Mouse (Mus musculus) CD4-positive helper T cell, adult 2 months (primary cell): ENCODE measurements around the gene Fndc3a.

Source experiments
- DNase-seq: peaks from one replicate; pipeline ENCODE4 v3.0.0-alpha.2; 2012; ENCODE audit warnings: low read depth, missing footprints, low spot score

Gene Fndc3a

DNA sequence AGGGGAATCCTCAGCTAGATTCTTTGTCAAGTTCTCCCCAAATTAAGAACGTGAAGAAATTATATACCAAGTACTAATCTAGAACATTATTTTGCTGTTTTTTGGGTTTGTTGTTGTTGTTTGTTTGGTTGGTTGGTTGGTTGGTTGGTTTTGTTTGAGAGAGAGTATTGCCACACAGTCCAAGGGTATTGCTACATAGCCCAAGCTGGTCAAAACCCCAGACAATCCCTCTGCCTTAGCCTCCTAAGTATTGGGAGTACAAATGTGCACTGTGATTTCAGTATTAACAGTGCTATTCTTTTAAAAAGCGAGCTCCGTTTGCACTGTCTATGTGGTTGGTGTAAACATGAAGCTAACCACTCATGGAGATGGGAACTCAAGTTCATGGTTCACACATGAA is 37.9 kb downstream of the Fndc3a start:
- no peak for DNase-seq

DNA sequence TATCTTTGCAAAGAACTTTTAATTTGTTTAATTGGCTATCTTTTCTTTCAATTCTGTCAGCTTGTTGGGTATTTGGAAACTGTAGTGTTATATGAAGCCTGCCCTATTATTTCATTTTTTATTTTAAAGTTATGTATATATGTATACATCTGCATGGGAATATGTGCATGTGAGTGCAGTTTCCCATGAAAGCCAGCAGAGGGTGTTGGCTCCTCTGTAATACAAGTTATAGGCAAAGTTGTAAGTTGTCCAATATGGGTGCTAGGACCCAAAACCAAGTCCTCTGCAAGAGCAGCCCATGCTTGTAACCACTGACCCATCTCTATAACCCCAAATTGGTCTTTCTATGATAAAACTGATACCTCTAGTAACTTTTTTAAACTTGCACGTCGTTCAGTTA is 38.8 kb downstream of the Fndc3a start:
- DNase-seq: no peak

- DNase-seq: no peak
These were observed 60.5 kb downstream of the Fndc3a start for GRCm38 (mm10) chr14:72649268-72649667.

GRCm38 (mm10) chr14:72645512-72645911 is 64.3 kb downstream of the Fndc3a start:
- no peak for DNase-seq

DNA sequence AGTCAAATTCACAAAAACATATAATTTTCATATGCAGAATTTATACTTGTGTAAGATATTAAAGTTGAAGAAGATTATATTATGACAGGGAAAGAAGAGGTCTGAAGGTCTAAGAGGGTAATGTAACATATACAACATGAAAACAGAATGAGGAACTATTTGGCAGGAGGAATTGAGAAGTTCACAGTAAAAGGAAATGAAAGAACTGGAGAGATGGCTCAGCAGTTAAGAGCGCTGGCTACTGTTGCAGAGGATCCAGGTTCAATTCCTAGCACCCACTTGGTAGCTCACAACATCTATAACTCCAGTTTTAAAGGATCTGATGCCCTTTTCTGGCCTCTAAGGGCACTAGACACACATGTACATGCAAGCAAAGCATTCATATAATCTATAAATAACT is 65.2 kb downstream of the Fndc3a start:
- DNase-seq: no peak

DNA sequence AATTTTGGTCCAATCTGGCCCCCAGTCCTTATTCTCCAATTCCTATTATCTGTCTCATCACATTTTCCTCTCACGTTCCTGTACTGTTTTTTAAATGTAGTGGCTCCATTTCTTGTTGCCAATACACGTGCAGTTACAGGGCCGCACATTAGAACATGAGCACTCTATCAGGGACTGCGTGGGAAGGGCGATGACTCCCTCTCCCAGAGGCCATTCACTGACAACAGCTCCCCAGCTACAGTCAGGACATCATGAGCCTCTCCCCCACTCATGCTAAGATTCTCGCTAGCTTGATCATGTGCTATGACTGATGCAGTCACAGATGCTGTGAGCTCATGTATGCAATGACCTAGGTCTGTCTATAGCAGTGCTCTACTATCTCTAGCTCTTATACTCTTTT is 71.3 kb downstream of the Fndc3a start:
- no peak for DNase-seq

- DNase-seq: no peak
These were observed 76.2 kb downstream of the Fndc3a start for GRCm38 (mm10) chr14:72633571-72633970.

DNA sequence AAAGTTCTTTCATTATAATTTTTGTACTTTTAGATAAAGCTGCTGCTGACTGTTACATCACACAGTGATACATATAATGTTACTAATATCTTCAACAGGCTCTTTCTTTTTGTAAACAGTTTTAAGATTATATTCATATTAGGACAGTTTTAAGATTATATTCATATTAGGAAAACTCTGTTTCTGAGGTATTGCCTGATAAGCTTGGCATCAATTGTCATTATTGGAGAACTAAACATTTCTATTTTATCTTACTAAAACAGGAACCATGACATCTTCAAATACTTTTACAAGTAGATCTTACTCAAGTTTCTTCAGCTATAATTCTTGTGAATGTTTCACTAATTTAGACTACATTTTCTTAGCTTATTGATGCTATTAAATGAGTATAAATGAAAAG is 84.4 kb downstream of the Fndc3a start:
- DNase-seq: no peak

DNA sequence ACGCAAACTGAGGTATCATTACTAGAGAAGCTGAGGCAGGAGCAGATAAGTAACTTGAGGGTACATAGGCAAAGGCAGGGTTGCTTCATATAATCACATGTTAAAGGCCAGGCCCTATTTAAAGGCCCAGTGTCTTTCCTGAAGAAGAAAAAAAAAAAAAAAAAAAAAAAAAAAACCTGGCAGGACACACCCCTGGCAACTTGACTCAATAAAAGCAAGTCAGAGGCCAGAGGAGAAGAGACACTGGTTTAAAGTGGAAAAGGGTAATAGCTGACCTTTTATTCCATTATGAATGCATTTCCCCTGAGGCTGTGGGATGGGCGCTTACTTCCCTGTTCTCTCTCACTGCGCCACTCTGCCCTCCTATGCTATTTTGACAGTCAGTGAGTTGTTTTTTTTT is 105.7 kb downstream of the Fndc3a start:
- no peak for DNase-seq

GRCm38 (mm10) chr14:72603194-72603521 is 106.6 kb downstream of the Fndc3a start:
- DNase-seq: no peak

GRCm38 (mm10) chr14:72602521-72603193 is 107.1 kb downstream of the Fndc3a start:
- peak; percentile 81 for DNase-seq

GRCm38 (mm10) chr14:72601381-72602305 is 108.2 kb downstream of the Fndc3a start:
- no peak for DNase-seq

GRCm38 (mm10) chr14:72600375-72600774 is 109.4 kb downstream of the Fndc3a start:
- no peak for DNase-seq

DNA sequence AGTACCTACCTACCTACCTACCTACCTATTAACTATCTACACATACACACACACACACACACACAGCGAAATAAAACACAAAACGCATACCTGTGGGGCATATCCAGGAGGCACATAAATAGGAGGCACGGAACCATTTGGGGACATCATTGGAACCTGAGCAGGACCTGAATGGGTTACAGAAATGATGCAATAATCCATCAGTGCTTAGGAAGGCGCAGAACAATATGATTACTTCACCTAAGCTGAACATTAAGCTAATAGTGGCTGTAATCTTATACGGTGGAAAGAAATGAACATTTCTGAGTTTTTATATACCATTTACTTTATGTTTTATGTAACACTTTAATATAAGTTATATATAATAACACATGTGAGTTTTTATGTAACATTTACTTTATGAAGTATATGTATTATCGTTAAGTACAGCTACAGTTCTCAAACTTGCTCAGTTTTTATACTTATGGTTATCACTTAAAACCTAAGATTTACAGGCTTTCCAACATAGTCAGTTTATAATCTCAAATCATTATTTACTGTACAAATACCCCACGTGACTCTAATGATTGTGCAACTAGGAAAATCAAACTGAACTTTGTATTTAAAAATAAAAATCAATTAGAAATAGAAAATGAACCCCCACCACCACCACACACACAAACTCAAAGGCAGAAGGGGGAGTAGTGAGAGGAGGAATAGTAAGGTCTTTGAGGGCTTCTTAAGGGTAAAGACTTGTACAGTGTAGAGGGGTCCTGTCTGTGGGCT is 110.6 kb downstream of the Fndc3a start:
- DNase-seq: no peak

DNA sequence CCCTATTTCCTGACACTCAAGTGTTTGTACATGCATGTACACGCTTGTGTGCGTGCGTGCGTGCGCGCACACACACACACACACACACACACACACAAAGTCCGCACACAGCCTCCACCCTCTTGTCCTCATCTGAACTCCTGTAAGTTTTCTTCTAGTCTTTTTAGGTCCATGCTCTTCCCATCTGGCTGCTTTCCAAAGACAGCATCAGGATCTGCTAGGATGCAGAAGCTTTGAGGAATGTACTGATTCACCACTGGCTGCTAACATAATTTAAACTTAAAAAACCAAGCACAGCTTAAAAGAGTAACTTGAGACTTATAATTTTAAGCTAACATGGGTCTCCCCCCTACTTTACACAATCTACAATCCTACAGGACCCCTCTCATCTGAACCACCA is 115.6 kb downstream of the Fndc3a start:
- no peak for DNase-seq

- DNase-seq: no peak
These were observed 120.4 kb downstream of the Fndc3a start for GRCm38 (mm10) chr14:72589415-72589814.

- no peak for DNase-seq
These were observed 126.8 kb downstream of the Fndc3a start for GRCm38 (mm10) chr14:72582979-72583378.

GRCm38 (mm10) chr14:72580991-72581390 is 128.8 kb downstream of the Fndc3a start:
- DNase-seq: no peak

DNA sequence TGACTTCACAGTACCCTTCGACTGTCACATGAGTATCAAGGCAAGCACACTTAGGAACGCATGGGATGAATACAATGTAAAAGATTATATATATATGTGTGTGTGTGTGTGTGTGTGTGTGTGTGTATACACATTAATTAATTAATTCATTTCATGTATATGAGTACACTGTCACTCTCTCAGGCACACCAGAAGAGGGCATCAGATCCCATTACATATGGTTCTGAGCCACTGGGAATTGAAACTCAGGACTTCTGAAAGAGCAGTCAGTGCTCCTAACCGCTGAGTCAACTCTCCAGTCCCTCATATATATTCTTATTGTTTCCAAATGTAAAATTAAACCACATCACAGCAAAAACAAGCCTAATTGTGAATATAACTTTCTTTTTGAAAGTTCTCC is 133.5 kb downstream of the Fndc3a start:
- no peak for DNase-seq

GRCm38 (mm10) chr14:72563941-72564340 is 145.9 kb downstream of the Fndc3a start:
- DNase-seq: no peak

DNA sequence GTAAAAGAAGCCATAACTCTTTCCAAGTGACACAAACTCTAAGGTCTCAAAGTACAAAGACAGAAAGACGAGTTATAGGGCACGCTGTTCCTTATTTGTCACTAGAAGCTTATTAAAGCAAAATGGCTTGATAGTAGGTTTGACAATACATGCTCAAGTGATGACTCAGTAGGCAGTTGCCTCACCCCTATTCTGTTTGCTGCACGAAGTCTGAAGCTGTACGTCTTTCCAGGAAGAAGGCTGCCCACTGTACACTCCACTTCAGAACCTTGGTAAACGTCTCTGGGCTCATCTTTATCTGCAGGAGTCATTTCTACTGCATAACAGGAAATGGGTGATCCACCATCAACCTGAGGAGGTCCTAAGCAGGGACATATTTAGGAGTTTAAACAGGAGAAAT is 151.0 kb downstream of the Fndc3a start:
- DNase-seq: no peak

DNA sequence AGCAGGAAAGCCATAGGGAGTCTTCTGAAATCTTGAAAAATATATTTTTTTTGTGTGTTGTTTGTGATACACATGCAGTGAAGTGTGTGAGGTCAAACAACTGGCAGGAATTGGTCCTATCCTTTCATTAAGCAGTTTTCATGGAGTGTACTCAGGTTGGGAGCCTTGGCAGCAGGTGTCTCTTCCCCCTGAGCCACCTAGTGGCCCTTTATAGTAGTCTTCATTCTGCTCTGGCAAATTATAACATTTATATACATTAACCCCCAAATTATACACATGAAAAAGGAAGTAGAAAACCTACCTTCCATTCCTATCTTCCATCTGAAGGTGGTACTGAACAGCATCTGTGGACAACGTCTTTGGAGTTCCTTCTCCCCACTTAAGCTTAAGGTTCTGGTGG is 154.0 kb downstream of the Fndc3a start:
- DNase-seq: no peak
